Mouse (Mus musculus): ENCODE data around the gene Susd6. TPM values are rescaled to one million over a fixed set of nuclear protein-coding genes. Genes with fewer than 3 reads are reported as not detected.
A peak's percentile ranks its signal among the peaks of the same experiment; 100 is the strongest.

Susd6 gene
- total RNA-seq, 2 experiments from 2014 or later = 32.4 to 32.5 TPM

DNA sequence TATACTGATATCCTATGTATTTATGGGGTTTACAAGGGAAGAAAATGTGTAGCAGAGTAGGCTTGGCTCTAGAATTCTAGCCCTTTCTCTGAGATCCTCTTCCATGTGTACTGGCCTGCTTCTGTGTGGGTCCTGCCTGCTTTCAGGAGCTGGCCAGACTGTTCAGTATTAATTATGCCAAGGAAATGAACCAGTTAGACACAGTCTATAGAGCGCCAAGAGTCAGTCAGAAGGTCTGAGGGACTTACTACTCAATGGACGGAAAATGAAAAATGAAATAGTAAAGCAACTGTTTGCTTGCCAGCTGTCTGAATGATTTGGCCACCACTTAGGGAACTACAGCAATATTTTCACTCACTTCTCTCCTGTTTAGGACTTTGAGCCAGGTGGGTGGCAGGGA lies 75.7 kb downstream of the Susd6 start:
- DNase-seq (ENCODE audit: low spot score in 2 of 2) = no peak

- DNase-seq (ENCODE audit: low spot score in 2 of 2) = peak in 1 of 2 experiments; percentile 8
These were observed 76.8 kb downstream of the Susd6 start for GRCm38 (mm10) chr12:80867083-80867482.

GRCm38 (mm10) chr12:80868401-80868800 lies 78.1 kb downstream of the Susd6 start:
- DNase-seq (ENCODE audit: low spot score in 2 of 2) = no peak

DNA sequence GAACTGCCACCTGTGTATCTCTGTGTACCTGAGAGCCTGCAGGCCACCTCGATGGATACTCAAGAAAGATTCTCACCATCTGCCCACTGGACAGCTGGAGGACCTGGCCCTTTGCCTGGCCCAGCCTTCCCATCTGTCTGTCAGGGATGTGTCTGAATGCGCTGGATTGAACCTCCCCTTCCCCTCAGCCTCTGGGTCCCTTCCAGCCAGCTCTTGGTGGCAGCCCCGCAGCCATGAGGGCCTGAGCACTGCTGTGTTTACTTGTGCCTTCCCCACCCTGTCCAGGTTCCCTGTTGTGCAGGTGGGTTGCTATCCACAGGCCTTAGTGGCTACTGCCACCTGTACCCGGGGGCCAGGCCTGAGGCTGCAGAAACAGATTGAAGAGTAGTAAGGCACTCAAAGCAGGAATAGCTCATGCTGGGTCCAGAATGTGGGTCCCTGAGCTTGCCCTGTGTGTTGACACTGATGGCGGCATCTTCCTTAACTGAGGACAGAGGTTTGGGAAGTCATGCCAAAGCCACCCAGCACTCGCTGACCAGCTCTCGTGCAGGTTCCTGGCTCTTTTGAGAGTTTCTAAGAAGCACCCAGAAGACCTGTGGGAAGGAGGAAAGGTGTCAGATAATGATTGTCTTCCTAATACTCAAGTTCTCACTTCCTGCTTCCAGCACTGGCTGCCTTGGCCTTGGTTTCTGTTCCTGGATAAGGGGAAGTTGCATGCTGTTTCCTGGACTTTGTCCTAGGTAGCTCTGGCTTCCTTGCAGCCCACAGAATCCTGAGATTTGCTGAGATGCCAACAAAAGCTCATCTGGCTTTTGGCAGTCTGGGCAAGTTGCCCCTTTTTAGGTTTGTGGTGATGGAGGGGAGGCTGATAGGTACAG lies 87.1 kb downstream of the Susd6 start:
- peak in 1 of 2 experiments; percentile 20 for DNase-seq (ENCODE audit: low spot score in 2 of 2)

- DNase-seq (ENCODE audit: low spot score in 2 of 2) = no peak
These were observed 87.8 kb downstream of the Susd6 start for GRCm38 (mm10) chr12:80878093-80878430.

GRCm38 (mm10) chr12:80878653-80879052 lies 88.3 kb downstream of the Susd6 start:
- no peak for DNase-seq (ENCODE audit: low spot score in 2 of 2)

DNA sequence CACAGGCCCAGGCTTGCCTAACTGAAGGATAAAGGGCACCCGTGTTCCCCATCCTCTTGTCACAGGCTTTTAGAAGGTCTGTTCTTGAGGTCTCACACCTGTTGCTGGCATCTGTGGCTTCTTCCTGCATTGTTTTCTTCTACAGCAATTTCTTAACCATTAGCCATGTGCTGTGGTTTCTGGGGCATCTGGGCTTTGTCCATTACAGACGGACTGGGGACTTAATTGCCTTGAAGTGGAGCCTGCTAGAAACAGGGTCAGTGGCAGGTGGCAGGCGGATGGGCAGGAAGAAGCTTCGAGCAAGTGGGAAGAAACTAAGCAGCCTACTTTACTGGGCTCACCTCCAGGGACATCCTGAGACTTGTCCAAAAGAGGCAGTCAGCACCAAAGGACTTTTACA lies 89.0 kb downstream of the Susd6 start:
- DNase-seq (ENCODE audit: low spot score in 2 of 2) = no peak

- DNase-seq (ENCODE audit: low spot score in 2 of 2) = no peak
These were observed 90.8 kb downstream of the Susd6 start for GRCm38 (mm10) chr12:80881121-80881520.

DNA sequence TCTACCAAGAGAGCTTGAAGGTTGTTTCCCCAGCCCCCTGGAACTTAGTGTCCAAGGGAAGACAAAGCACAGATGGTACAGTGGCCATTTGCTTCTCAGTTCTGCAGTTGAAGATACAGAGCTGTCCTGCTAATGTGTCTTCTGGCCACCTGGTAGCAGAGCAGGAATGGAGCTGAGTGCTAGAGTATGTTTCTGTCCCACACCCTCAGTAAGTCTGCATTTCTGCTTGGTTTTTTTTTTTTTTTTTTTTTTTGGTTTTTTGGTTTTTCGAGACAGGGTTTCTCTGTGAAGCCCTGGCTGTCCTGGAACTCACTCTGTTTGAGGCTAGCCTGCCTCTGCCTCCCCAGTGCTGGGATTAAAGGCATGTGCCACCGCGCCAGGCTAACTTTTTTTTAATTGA lies 93.0 kb downstream of the Susd6 start:
- DNase-seq (ENCODE audit: low spot score in 2 of 2) = no peak

GRCm38 (mm10) chr12:80883881-80884280 lies 93.6 kb downstream of the Susd6 start:
- no peak for DNase-seq (ENCODE audit: low spot score in 2 of 2)

DNA sequence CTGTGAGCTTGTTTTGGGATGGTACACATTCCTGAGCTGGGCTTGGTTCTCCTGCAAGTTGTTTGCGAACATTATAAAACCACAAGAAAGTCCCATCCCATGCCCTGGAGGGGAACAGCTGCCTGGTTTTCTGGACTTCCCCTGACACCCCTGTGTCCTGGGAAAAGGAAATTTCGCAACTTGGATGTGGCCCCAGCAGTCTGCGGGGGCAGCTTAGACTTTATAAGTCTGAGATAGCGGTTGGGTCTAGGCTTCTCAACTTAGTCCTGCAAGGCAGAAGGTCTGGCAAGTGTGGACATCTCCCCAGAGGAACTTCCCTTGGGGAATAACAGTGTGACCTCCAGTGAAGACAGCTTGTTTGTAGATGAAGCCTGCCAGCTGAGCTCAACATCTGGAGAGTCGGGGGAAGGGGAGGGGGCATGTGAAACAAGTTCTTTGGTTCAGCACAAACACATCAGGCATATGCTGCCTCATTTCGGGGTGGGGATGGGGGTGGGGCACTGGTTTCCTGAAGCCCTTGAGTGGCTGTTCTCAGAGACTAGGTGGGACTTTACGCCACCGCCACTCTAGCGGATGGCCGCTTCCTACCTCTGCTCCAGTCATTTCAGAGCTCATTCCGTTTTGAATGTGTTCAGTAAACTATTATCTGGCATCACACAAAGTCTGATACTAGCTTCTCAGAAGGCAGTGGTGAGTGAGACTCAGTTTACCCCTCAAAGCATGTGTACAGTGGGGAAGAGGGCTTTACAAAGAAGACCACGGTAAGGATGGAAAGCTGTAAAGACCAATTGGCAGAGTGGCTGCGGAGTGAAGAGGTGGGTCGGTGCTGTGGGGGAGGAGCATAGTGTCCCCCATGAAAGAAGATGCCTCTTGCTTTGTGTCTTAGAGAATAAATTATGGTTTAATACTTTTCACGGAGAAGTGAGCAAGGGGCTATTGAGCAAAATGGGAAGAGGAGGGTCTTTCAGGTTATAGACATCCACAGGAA lies 95.3 kb downstream of the Susd6 start:
- DNase-seq (ENCODE audit: low spot score in 2 of 2) = peak in 1 of 2 experiments; percentile 42

DNA sequence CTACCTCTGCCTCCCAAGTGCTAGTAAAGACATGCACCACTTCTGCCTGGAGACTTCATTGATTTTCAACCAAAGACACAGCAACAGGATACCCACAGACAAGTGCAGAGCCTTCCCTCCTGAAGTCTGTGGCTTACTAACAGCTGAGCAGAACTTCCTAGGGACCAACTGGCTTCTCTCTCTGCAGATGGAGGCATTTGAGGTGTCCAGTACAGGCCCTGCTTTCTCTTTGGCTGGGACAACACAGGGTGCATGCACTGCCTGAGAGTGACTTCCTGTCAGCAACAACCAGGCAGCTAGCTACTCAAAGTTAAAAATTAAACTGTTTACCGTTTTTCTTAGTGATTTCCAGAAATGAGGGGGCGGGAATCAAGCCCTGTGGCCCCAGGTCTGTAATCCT lies 96.7 kb downstream of the Susd6 start:
- DNase-seq (ENCODE audit: low spot score in 2 of 2) = no peak

- no peak for DNase-seq (ENCODE audit: low spot score in 2 of 2)
These were observed 99.0 kb downstream of the Susd6 start for GRCm38 (mm10) chr12:80889331-80889730.

- DNase-seq (ENCODE audit: low spot score in 2 of 2) = no peak
These were observed 100.8 kb downstream of the Susd6 start for GRCm38 (mm10) chr12:80891074-80891473.

- DNase-seq (ENCODE audit: low spot score in 2 of 2) = no peak
These were observed 103.6 kb downstream of the Susd6 start for GRCm38 (mm10) chr12:80893720-80894494.

GRCm38 (mm10) chr12:80894973-80895570 lies 104.8 kb downstream of the Susd6 start:
- peak; percentile 39 to 68 for DNase-seq (ENCODE audit: low spot score in 2 of 2)

DNA sequence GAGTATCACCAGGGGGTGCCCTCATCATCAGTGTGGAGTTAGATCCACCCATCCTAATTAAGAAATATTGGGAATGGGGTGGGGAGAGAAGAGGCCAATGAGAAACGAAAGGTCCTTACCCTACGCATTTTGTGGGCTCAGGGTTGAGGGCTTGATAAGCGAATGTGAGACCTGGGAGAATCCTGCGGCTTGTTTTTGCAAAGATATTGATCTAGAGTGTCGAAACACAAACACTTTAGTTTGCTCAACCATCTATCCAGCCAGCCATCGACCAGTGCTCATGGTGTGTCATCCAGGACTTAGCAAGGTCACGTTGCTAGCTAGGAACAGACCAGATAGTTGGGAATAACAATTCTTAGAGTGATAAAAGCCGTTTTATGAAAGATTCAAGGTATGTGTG lies 119.3 kb downstream of the Susd6 start:
- DNase-seq (ENCODE audit: low spot score in 2 of 2) = no peak

DNA sequence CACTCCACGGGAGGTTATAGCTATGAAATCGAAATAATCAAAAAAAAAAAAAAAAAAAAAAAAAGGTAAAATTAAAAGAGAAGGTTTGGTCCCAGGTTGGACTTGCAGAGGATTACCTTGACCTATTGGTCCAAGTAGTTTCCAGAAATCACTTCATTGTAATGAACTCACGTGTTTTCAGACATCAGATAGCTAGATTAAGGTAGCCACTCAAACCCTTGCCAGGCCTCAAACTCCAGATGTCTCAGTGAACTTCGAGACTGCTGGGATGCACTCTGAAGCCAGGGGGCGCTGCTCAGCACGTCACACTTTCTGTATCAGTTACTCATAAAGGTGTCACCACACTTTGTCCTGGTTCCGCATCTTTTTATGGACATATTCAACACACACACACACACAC lies 127.5 kb downstream of the Susd6 start:
- no peak for DNase-seq (ENCODE audit: low spot score in 2 of 2)

DNA sequence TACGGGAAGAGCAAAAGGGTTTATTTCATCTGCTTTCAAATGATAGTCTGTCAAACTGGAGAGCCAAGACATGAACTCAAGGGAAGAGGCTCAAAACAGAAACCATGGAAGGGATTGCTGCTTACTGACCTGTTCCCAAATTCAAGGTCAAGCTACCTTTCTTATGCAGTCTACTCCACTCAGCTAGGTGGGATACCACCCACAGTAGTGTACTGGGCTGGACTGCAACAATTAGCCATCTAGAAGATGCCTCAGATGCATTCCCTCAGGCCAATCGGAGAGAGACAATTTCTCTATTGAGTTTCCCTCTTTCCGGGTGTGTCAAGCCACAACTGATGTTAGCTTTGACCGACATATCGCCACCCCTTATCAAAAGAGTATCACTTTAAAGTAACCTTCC lies 131.0 kb downstream of the Susd6 start:
- DNase-seq (ENCODE audit: low spot score in 2 of 2) = no peak

GRCm38 (mm10) chr12:80922869-80923268 lies 132.6 kb downstream of the Susd6 start:
- no peak for DNase-seq (ENCODE audit: low spot score in 2 of 2)

GRCm38 (mm10) chr12:80923602-80924001 lies 133.3 kb downstream of the Susd6 start:
- DNase-seq (ENCODE audit: low spot score in 2 of 2) = no peak
